Mouse (Mus musculus) macrophage (primary cell): ENCODE data around the gene Gm597. TPM values are rescaled to one million over a fixed set of nuclear protein-coding genes. Genes with fewer than 3 reads are reported as not detected.

Source experiments
- H3K27ac ChIP-seq: fragments of 350-480 bp; formaldehyde crosslinking; 2 replicates; pipeline ENCODE4 v1.9.0; 2021
- H3K36me3 ChIP-seq: fragments of 350-480 bp; formaldehyde crosslinking; 2 replicates; pipeline ENCODE4 v1.9.0; 2021; ENCODE audit errors: inconsistent target
- H3K4me3 ChIP-seq: fragments of 350-480 bp; formaldehyde crosslinking; 2 replicates; pipeline ENCODE4 v1.9.0; 2021; ENCODE audit errors: inconsistent target
- H3K79me2 ChIP-seq: fragments of 350-480 bp; formaldehyde crosslinking; 2 replicates; pipeline ENCODE4 v1.9.0; 2021; ENCODE audit errors: inconsistent target
- WGBS: methylation state at CpG from one replicate; pipeline ENCODE4 v1.1.7; 2026; ENCODE audit warnings: inconsistent platforms; ENCODE audit not compliant: missing documents; 5-methylcytosine and 5-hydroxymethylcytosine counted together
- polyA plus RNA-seq: library from polyadenylated mRNA; stranded (reverse); fragments of 250-400 nt; gene quantifications from 3 replicates; pipeline ENCODE4 v1.2.4, GENCODE M21; 2018; ENCODE audit warnings: inconsistent platforms
- total RNA-seq, 78 experiments: library from RNA; depleted of rRNA; stranded (reverse); fragments of 250-400 nt; gene quantifications; 1 replicate in 9 of 78; 2 replicates in 24 of 78; 3 replicates in 43 of 78; 4 replicates in 2 of 78; pipeline ENCODE4 v1.2.4; 2018; ENCODE audit warnings: inconsistent platforms in 56 of 78

Gm597 gene
- not detected for total RNA-seq (2018; cell fraction: chromatin; rRNA removed)
- total RNA-seq (2018; cell fraction: cytosol; rRNA removed): not detected
- total RNA-seq (2018; cell fraction: nucleus; rRNA removed): not detected
- polyA plus RNA-seq: not detected in 3 replicates

GRCm38 (mm10) chr1:28780152-28780551 is at the start of gene Gm597:
Gene Gm597, minus strand, starts transcription at chr1:28780252.
- Histone ChIP-seq H3K36me3 (no peaks in the 10 kb centered on the region), H3K79me2 (no peaks in the 10 kb centered on the region)

DNA sequence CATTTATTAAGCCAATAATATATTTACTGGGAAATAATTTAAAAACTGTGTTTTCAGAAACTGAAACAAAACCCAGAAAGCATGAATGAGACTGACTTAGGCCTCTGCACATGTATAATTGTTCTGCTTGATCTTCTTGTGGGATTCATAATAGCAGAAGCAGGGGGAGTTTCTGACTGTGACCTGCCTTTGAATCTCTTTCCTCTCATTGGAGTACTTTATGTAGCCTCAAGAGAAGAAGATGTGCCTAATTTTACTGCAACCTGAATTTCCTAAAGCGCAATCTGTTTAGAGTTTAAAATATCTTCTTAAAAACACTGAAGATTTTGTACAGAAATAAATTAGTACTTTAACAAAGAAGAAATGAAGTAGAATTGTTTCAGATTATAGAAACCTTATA is 27.6 kb upstream of the Gm597 start:
- 100% methylated on average over 1 of the region's 1 CpGs for WGBS
- H3K4me3 ChIP-seq: no peak overlapping the region
- no peaks in the 10 kb centered on the region for H3K79me2 ChIP-seq
- H3K36me3 ChIP-seq: no peaks in the 10 kb centered on the region
- no peak overlapping the region for H3K27ac ChIP-seq

More at GRCm38 (mm10) chr1:28780152-28780551, at the start of gene Gm597:
- no peak within 1 kb of the TSS for H3K27ac ChIP-seq
- no peak within 1 kb of the TSS for H3K4me3 ChIP-seq

GRCm38 (mm10) chr1:28806618-28807017 is 26.6 kb upstream of the Gm597 start:
- H3K4me3 ChIP-seq: no peak overlapping the region
- H3K27ac ChIP-seq: no peak overlapping the region
- no peaks in the 10 kb centered on the region for H3K79me2 ChIP-seq
- H3K36me3 ChIP-seq: no peaks in the 10 kb centered on the region

GRCm38 (mm10) chr1:28800881-28801280 is 20.8 kb upstream of the Gm597 start:
- WGBS: 85% methylated on average over 13 of the region's 14 CpGs
- Histone ChIP-seq H3K27ac (no peak overlapping the region), H3K4me3 (no peak overlapping the region), H3K79me2 (no peaks in the 10 kb centered on the region), H3K36me3 (no peaks in the 10 kb centered on the region)
